30 mouse cellular contexts compared by ENCODE assay signal in the genomic region with DNA sequence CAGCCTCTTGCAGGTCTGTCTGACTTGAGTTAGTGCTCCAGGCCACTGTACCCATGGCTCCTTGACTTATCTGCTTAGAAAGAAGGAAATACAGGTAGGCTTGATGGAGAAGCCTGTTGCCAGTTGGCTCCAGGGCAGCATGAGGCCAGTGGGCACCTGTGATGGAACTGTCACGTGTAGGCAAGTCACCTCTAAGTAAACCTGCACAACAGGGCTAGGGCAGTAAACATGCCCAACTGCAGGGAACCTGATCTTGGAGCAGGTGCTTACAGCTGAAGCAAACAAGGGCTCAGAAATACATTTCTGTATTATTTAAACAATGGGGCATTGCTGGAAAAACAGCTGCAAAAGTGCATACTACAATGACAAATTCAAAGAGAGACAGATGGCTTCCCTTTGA.
"Had no signal": no experiment of that assay in that cellular context is flagged by ENCODE, and none has a peak within 500 bp of the region (broad histone marks: within the 10 kb centered on the region; RNA-seq: fewer than 3 reads in every experiment).

No protein-coding gene starts in this region.

- ATAC-seq: liver, embryonic 12.5 days; liver, postnatal 0 days; lung, postnatal 0 days; midbrain, embryonic 13.5 days; midbrain, embryonic 15.5 days had no signal

- H3K27me3 ChIP-seq: limb, embryonic 12.5 days; limb, embryonic 13.5 days; limb, embryonic 15.5 days; liver, embryonic 12.5 days; liver, embryonic 13.5 days; liver, embryonic 15.5 days; lung, embryonic 15.5 days; megakaryocyte, embryonic 14.5 days; midbrain, embryonic 12.5 days; midbrain, embryonic 13.5 days; midbrain, embryonic 15.5 days had no signal

- H3K4me3 ChIP-seq: limb, embryonic 10.5 days; limb, embryonic 12.5 days; limb, embryonic 13.5 days; limb, embryonic 15.5 days; liver, embryonic 12.5 days; liver, embryonic 13.5 days; liver, embryonic 15.5 days; lung, embryonic 15.5 days; megakaryocyte, embryonic 14.5 days; midbrain, embryonic 10.5 days; midbrain, embryonic 12.5 days; midbrain, embryonic 13.5 days; midbrain, embryonic 15.5 days; myocyte had no signal

- DNase-seq: left cerebral cortex, postnatal 4 days; liver; liver, embryonic 13.5 days; liver, postnatal 0 days; lung, adult 18-20 months; lung, adult 2 months; lung, embryonic 14.5 days; lung, postnatal 10 days; lung, postnatal 14 days; lung, postnatal 36 days; lung, postnatal 4 days; midbrain, embryonic 14.5 days had no signal

- H3K9me3 ChIP-seq: limb, embryonic 10.5 days; limb, embryonic 12.5 days; limb, embryonic 13.5 days; limb, embryonic 15.5 days; liver, embryonic 12.5 days; liver, embryonic 13.5 days; liver, embryonic 15.5 days; lung, embryonic 15.5 days; megakaryocyte, embryonic 14.5 days; midbrain, embryonic 10.5 days; midbrain, embryonic 12.5 days; midbrain, embryonic 13.5 days; midbrain, embryonic 15.5 days had no signal

- H3K36me3 ChIP-seq: limb, embryonic 10.5 days; limb, embryonic 12.5 days; limb, embryonic 13.5 days; limb, embryonic 15.5 days; liver, embryonic 12.5 days; liver, embryonic 13.5 days; liver, embryonic 15.5 days; lung, embryonic 15.5 days; midbrain, embryonic 10.5 days; midbrain, embryonic 12.5 days; midbrain, embryonic 13.5 days; midbrain, embryonic 15.5 days had no signal

- H3K27ac ChIP-seq: limb, embryonic 10.5 days; limb, embryonic 12.5 days; limb, embryonic 13.5 days; limb, embryonic 15.5 days; liver, embryonic 12.5 days; liver, embryonic 13.5 days; liver, embryonic 14.5 days; liver, embryonic 15.5 days; lung, embryonic 15.5 days; macrophage; midbrain, embryonic 10.5 days; midbrain, embryonic 12.5 days; midbrain, embryonic 13.5 days; midbrain, embryonic 15.5 days had no signal

- H3K4me1 ChIP-seq: limb, embryonic 10.5 days; limb, embryonic 12.5 days; limb, embryonic 13.5 days; limb, embryonic 15.5 days; liver, embryonic 12.5 days; liver, embryonic 13.5 days; liver, embryonic 15.5 days; lung, embryonic 15.5 days; megakaryocyte, embryonic 14.5 days; midbrain, embryonic 10.5 days; midbrain, embryonic 12.5 days; midbrain, embryonic 13.5 days; midbrain, embryonic 15.5 days had no signal

- H3K9ac ChIP-seq: limb, embryonic 12.5 days; limb, embryonic 13.5 days; limb, embryonic 15.5 days; liver, embryonic 12.5 days; liver, embryonic 13.5 days; liver, embryonic 14.5 days; liver, embryonic 15.5 days; liver, postnatal 0 days; lung, embryonic 14.5 days; lung, embryonic 15.5 days; midbrain, embryonic 12.5 days; midbrain, embryonic 13.5 days; midbrain, embryonic 15.5 days had no signal

- H3K4me2 ChIP-seq: limb, embryonic 12.5 days; limb, embryonic 13.5 days; limb, embryonic 15.5 days; liver, embryonic 11.5 days; liver, embryonic 12.5 days; liver, embryonic 13.5 days; liver, embryonic 15.5 days; lung, embryonic 14.5 days; lung, embryonic 15.5 days; midbrain, embryonic 11.5 days; midbrain, embryonic 12.5 days; midbrain, embryonic 13.5 days; midbrain, embryonic 15.5 days had no signal
